Mouse (Mus musculus) kidney, adult 11 months (tissue): ENCODE measurements around the gene Lztr1.

Source experiments
- DNase-seq: peaks from one replicate; pipeline ENCODE4 v3.0.0; 2022

Lztr1 gene

GRCm38 (mm10) chr16:17508546-17509239 is at the start of gene Lztr1:
Lztr1 (plus strand) TSS chr16:17508688.
- DNase-seq: peak; percentile 90

GRCm38 (mm10) chr16:17460254-17460653 is 48.2 kb upstream of the Lztr1 start:
- DNase-seq: no peak

- DNase-seq: no peak
Measured at GRCm38 (mm10) chr16:17461596-17461995, 46.9 kb upstream of the Lztr1 start.

- DNase-seq: no peak
Measured at GRCm38 (mm10) chr16:17463184-17463583, 45.3 kb upstream of the Lztr1 start.

- DNase-seq: no peak
Measured at GRCm38 (mm10) chr16:17466875-17467663, 41.4 kb upstream of the Lztr1 start.

DNA sequence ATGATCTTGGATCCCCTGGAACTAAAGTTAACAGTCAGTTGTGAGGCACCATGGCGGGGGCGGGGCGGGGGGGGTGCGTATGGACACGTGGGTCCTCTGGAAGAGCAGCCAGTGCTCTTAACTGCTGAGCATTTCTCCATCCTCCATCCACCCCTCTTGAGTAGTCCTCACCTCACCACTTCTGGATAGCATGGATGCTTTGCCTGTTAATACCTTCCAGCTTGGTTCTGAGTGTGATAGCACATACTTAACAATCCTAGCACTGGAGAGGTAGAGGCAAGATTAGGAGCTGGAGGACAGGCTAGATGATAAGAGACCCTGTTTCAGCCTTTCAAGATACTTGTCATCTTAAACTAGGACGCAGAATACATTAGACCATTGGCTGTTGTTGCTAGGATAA is 36.0 kb upstream of the Lztr1 start:
- DNase-seq: no peak

DNA sequence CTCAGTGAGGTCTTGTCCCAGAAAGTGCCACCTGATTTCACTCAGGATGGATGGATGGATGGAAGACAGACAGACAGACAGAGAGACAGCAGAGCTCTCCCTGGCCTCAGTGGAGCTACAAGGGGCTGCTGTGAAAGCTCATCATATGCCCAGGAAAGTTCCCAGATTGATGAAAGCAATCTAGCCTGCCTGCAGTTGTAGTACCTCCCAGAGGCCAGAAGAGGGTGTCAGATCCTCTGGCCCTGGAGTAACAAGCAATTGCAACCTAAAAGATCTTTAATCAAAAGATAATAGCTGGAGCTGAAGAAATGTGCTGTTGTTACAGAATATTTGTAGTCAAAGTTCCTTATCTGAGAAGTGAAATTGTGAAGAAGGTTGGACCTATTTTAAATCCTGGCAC is 34.4 kb upstream of the Lztr1 start:
- DNase-seq: no peak

GRCm38 (mm10) chr16:17474761-17475160 is 33.7 kb upstream of the Lztr1 start:
- DNase-seq: no peak

- no peak for DNase-seq
Measured at GRCm38 (mm10) chr16:17475326-17475725, 33.2 kb upstream of the Lztr1 start.

GRCm38 (mm10) chr16:17478331-17478943 is 30.1 kb upstream of the Lztr1 start:
- DNase-seq: no peak

DNA sequence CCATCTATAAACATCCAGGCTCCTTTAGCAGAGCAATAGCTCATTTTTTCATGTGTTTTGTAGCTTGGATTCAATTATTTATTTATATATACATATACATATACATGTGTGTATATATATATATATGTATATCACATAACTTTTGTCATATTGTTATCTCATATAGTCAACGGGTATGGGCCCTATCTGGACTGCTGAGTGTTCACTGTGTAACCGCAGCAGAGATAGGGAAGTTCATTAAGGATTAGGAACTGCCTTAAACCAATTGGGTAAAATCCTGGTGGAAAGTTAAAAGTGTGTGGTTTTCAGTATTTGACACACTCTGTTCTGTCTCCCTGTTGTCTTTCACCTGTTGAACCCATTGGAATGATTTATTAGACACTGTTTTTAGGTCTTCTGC is 27.0 kb upstream of the Lztr1 start:
- no peak for DNase-seq

GRCm38 (mm10) chr16:17486505-17486904 is 22.0 kb upstream of the Lztr1 start:
- peak; percentile 18 for DNase-seq

DNA sequence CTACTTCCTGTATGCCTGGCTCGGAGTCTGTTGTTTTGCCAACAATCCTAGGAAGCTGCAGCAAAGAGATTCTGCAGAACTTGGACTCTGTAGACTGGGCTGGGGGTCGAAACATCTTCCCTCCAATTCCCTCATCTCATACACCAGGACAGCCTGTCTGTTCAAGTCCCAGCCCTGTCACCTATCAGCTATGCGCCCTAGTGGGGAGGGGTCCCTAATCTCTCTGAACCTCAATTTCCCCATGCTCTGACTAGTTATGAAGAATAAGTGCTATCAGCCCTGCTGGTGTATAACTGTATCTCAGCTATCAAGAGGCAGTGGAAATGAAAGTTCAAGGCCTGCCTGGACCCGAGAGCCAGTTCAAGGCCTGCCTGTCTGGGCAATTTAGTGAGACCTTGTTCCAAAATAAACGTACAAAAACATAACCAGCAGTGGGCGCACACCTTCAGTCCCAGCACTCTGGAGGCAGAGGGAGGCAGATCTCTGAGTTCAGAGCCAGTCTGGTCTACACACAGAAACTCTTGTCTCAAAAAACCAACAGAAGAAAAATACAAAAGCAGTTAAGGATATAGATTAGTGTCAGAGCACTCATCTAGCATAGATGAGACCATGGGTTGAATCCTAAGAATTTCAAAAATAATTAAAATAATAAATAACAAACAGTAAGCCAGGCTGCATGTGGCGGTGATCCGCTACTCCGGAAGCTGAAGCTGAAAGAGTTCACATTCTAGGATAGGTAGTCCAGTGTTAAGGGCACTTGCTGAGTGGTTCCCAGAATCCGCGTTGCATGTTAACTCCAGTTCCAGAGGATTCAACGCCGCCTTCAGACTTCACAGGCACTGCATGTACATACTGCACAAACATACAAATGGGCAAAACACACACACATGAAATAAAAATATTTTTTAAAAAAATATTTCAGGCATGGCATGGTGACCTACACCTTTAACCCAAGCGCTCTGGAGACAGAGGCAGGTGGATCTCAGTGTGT is 19.7 kb upstream of the Lztr1 start:
- DNase-seq: no peak

DNA sequence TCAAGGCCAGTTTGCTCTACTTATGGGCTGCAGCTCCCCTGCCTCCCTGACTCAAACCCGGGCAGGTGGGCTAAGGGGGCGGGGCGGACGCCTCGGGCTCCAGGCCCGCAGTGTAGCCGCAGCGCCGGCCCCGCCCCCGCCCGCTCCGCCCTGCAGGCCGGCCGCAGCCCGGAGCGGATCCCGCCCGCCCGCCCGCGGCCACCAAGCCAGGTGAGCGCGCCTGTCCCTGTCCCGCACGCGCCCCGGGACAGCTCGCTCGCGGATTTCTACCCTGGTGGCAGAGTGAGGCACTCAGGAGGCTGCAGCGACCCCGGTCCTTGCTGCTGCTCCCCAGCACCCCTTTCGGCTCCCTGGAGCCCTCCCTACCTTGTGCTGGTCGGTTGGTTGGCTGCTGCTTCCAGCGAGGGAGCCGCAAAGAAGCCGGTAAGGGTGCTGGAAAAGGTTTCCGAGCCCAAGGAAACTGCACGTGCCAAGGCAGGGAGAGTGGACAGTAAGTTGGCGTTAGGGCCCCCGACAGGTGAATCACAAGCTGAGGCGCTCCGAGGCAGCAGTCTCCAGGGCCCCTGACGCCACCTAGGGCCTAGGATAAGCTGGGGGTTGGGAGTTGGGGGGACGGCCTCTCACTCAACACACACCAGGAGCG is 18.9 kb upstream of the Lztr1 start, which contains the start of gene Aifm3:
TSS of gene Aifm3 (plus strand) at position 143 of the 643 bp plus-strand sequence.
- DNase-seq: no peak

DNA sequence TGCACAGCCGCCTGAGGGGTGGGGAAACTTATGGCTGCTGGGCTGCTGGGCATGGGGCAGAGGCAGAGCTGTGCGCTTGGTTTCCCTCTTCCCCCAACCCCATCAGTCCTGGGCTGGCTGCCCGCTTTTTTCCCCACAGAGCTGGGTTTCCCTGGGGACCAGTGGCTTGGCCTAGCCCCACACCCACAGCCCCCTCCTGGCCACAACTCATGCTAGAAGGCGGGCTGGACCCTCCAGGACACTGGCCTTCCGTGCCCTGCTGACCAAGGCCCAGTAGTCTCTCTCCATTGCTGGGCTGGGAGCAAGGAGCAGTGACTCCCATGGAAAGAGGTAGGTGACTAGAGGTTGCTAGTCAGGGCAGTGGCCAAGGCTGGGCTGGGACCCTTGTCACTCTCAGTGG is 17.3 kb upstream of the Lztr1 start:
- DNase-seq: no peak

DNA sequence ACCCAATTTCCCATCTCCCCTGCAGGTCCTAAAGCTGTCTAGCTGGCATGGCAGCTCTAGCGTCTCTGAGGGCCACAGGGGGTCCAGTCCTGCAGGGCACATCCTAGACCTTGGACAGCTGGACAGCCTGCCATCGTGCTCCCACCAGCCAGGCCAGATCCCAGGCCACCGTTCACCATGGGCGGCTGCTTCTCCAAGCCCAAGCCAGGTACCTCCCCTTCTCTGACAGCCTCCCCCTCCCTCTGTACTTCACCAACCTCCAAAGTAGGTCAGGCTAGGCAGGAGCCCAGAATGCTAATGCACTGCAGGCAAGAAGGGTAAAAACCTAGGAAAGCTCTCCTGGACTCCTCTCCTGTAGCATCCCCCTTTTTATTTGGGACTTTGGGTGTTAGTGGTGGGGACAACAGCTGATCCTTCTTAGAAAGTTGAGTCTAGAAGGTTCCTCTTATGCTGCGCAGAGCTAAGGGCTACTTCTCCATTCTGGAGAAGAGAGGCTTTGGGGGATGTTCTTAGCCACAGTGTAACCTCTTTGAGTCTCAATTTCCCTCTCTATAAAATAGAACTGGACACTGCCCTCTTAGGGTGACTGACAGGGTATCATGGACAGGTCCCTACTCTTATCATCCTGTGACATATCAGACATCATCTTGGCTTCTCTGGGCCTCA is 16.5 kb upstream of the Lztr1 start:
- no peak for DNase-seq

GRCm38 (mm10) chr16:17496499-17497305 is 11.8 kb upstream of the Lztr1 start:
- DNase-seq: peak; percentile 33

DNA sequence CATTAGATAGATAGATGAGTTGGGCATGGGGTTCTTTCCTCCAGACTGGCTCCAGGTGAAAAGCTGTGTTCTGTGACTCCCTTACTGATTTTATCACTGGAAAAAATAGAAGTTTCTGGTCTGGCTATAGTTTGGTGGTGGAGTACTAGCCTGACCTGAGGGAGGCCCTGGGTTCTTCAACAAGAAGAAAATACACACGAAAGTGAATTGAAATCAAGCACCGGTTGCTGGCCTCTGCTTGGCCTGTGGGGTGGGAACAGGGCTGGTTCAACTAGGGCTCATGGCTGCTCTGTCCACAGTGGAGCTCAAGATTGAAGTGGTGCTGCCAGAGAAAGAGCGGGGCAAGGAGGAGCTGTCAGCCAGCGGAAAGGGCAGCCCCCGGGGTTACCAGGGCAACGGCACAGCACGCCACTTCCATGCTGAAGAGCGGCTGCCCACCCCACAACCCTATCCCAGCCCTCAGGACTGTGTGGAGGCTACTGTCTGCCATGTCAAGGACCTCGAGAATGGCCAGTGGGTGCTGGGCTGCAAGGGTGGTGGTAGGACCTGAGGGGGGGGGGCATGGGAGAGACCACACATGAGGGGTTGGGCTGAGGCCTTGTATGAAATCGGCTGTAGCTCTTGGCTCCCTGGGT is 9.1 kb upstream of the Lztr1 start:
- DNase-seq: no peak

GRCm38 (mm10) chr16:17502681-17503080 is 5.8 kb upstream of the Lztr1 start:
- no peak for DNase-seq

- DNase-seq: peak; percentile 69
Measured at GRCm38 (mm10) chr16:17507018-17507552, 1.4 kb upstream of the Lztr1 start.
